ENCODE assay signal across 9 mouse cellular contexts in the genomic region with DNA sequence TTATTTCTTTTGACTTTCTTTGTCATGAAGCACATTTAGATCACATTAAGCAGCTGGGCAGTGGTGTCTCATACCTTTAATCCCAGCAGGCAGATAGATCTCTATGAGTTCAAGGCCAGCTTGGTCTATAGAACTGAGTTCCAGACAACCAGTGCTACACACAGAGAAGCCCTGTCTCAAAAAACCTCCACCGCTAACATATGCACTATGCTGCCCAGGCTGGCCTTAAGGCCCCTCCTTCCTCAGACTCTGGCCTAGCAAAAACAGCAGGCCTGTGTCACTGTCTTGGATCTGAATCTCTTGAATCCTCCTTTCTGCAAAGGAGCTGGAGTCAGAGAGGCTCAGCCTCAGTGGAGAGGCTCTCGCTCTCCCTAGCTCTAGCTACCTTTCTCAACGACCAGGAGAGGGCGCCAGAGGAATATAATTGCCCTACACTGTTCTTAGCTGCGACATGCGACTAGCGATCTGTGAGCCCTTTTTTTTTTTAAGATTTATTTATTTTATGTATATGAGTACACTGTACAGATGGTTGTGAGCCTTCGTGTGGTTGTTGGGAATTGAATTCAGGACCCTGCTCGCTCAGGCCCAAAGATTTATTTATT. TPM values are rescaled to one million over a fixed set of nuclear protein-coding genes. Genes with fewer than 3 reads are reported as not detected.
A peak's percentile ranks its signal among the peaks of the same experiment; 100 is the strongest.
DNase-seq lines count a peak whose midpoint lies in the region; ATAC-seq and TF ChIP-seq lines count a peak whose summit lies in the region.
"Had no signal": no experiment of that assay in that cellular context is flagged by ENCODE, and none has a peak within 500 bp of the region (broad histone marks: within the 10 kb centered on the region; RNA-seq: fewer than 3 reads in every experiment).

No protein-coding gene starts in this region.

- no peak overlapping the region for H3K4me2 ChIP-seq in heart, embryonic 16.5 days (ENCODE audit: low read depth, low read length)
- no peak overlapping the region for H3K4me2 ChIP-seq in liver, postnatal 0 days (ENCODE audit: low read depth, low read length)
- no peak overlapping the region for H3K4me2 ChIP-seq in neural tube, embryonic 15.5 days

- ATAC-seq in CD4-positive, CD25-positive, alpha-beta regulatory T cell, adult 4 months: peak; percentile 66
- ATAC-seq in heart, embryonic 16.5 days (replicated peaks; ENCODE audit: extremely low read depth, insufficient read depth, low FRiP score): peak; percentile 65
- ATAC-seq in liver, postnatal 0 days: peak; percentile 75
- peak; percentile 84 for ATAC-seq in neural tube, embryonic 15.5 days (ENCODE audit: low FRiP score)

- TF ChIP-seq CTCF in liver, postnatal 0 days (IDR thresholded peaks at IDR 0.05; ENCODE audit: low read depth): peak; percentile 91
- peak; percentile 45; the same call in 1 of the 2 replicates for TF ChIP-seq CTCF in thymus, adult 2 months (IDR thresholded peaks at IDR 0.05; ENCODE audit: borderline replicate concordance, control insufficient read depth, extremely low read depth, insufficient read depth, low read length, poor library complexity)

- H3K4me3 ChIP-seq in heart, embryonic 16.5 days (ENCODE audit: low read length): no peak overlapping the region
- no peak overlapping the region for H3K4me3 ChIP-seq in liver, postnatal 0 days (ENCODE audit: low read depth, low read length)
- H3K4me3 ChIP-seq in neural tube, embryonic 15.5 days (replicated peaks): no peak overlapping the region
- no peak overlapping the region for H3K4me3 ChIP-seq in thymus, adult 2 months (ENCODE audit: control insufficient read depth, insufficient read depth, low read length)

- no peak for TF ChIP-seq EP300 in liver, postnatal 0 days (IDR thresholded peaks at IDR 0.05; ENCODE audit: low read depth)

- no peak overlapping the region for H3K27ac ChIP-seq in heart, embryonic 16.5 days (ENCODE audit: low read length)
- no peak overlapping the region for H3K27ac ChIP-seq in liver, postnatal 0 days (ENCODE audit: low read depth)
- no peak overlapping the region for H3K27ac ChIP-seq in neural tube, embryonic 15.5 days (replicated peaks)
- no peak overlapping the region for H3K27ac ChIP-seq in thymus, adult 2 months (ENCODE audit: control insufficient read depth, insufficient read depth, low read length)

- H3K27me3 ChIP-seq in heart, embryonic 16.5 days (ENCODE audit: control insufficient read depth, insufficient read depth, low read length): no peaks in the 10 kb centered on the region
- no peaks in the 10 kb centered on the region for H3K27me3 ChIP-seq in liver, postnatal 0 days (ENCODE audit: insufficient read depth, low read length)
- H3K27me3 ChIP-seq in neural tube, embryonic 15.5 days (replicated peaks): peaks cover 3% of the 10 kb centered on the region; the same call in 1 of the 2 replicates
- H3K27me3 ChIP-seq in thymus, adult 2 months (ENCODE audit: control insufficient read depth, insufficient read depth, low read length): no peaks in the 10 kb centered on the region

- 10% methylated on average over 9 of the region's 9 CpGs for WGBS in heart, embryonic 16.5 days
- WGBS in liver, postnatal 0 days (ENCODE audit: insufficient replicate concordance): 6% methylated on average over 9 of the region's 9 CpGs
- 8% methylated on average over 9 of the region's 9 CpGs for whole genome bisulfite sequencing in neural tube, embryonic 15.5 days
- WGBS in thymus, adult 2 months: 10% methylated on average over 9 of the region's 9 CpGs

- no peak overlapping the region for H3K9ac ChIP-seq in heart, embryonic 16.5 days (ENCODE audit: low read length)
- H3K9ac ChIP-seq in liver, postnatal 0 days (replicated peaks): no peak overlapping the region
- no peak overlapping the region for H3K9ac ChIP-seq in neural tube, embryonic 15.5 days (replicated peaks)

- no peaks in the 10 kb centered on the region for H3K9me3 ChIP-seq in heart, embryonic 16.5 days (replicated peaks; ENCODE audit: control insufficient read depth, low read length)
- no peaks in the 10 kb centered on the region for H3K9me3 ChIP-seq in liver, postnatal 0 days (ENCODE audit: low read length)
- no peaks in the 10 kb centered on the region for H3K9me3 ChIP-seq in neural tube, embryonic 15.5 days (replicated peaks)

- peak; percentile 75 for DNase-seq in adrenal gland, adult 2 months
- peak; percentile 71 for DNase-seq in embryo, embryonic 9.5 days (ENCODE audit: extremely low spot score)
- DNase-seq in kidney, postnatal 25 days: peak; percentile 87 to 92
- DNase-seq in liver, postnatal 0 days: peak; percentile 89
- DNase-seq in thymus, adult 2 months: peak; percentile 82

- TF ChIP-seq POLR2A in thymus, adult 2 months (IDR thresholded peaks at IDR 0.05; ENCODE audit: control insufficient read depth, extremely low read depth, insufficient read depth, low read length, poor library complexity): no peak

- no peaks in the 10 kb centered on the region for H3K4me1 ChIP-seq in heart, embryonic 16.5 days (ENCODE audit: control insufficient read depth, insufficient read depth, low read length)
- H3K4me1 ChIP-seq in liver, postnatal 0 days (ENCODE audit: insufficient read depth): 0 out of 2 replicates have a peak, but pooled peaks cover 6% of the 10 kb centered on the region
- H3K4me1 ChIP-seq in neural tube, embryonic 15.5 days: no peaks in the 10 kb centered on the region
- H3K4me1 ChIP-seq in thymus, adult 2 months (replicated peaks; ENCODE audit: control insufficient read depth, insufficient read depth, low read length): peaks cover 16% of the 10 kb centered on the region

- no peaks in the 10 kb centered on the region for H3K36me3 ChIP-seq in heart, embryonic 16.5 days (ENCODE audit: control insufficient read depth, insufficient read depth)
- no peaks in the 10 kb centered on the region for H3K36me3 ChIP-seq in liver, postnatal 0 days (replicated peaks; ENCODE audit: insufficient read depth, low read length)
- H3K36me3 ChIP-seq in neural tube, embryonic 15.5 days: no peaks in the 10 kb centered on the region
- no peaks in the 10 kb centered on the region for H3K36me3 ChIP-seq in thymus, adult 2 months (ENCODE audit: control insufficient read depth, insufficient read depth, low read length)

RNA-seq across cellular contexts. Expression of a gene that starts 13.7 kb away (rescaled TPM):
- polyA plus RNA-seq in CD4-positive, CD25-positive, alpha-beta regulatory T cell, adult 4 months (2017; shearing (Covaris generic)): not detected
- total RNA-seq in adrenal gland, adult 2 months (2021): not detected
- polyA plus RNA-seq in adrenal gland, adult 2 months (2012; rRNA removed): not detected in 2 replicates
- not detected in 2 replicates for polyA plus RNA-seq in heart, embryonic 16.5 days (2015; fragmentation: Nextera tagmentation; extraction: Ambion mirVana)
- polyA plus RNA-seq in liver, postnatal 0 days (2015; fragmentation: Nextera tagmentation; extraction: Ambion mirVana): not detected in 2 replicates
- not detected in 2 replicates for polyA plus RNA-seq in neural tube, embryonic 15.5 days (2015; fragmentation: Nextera tagmentation; extraction: Ambion mirVana)
- not detected in 2 replicates for polyA plus RNA-seq in thymus, adult 2 months (2012; rRNA removed)
- total RNA-seq: gastrocnemius, postnatal 4 days had no signal

RNA-seq across cellular contexts. Expression of a gene that starts 18.3 kb away (rescaled TPM):
- not detected for polyA plus RNA-seq in CD4-positive, CD25-positive, alpha-beta regulatory T cell, adult 4 months (2017; shearing (Covaris generic))
- under 1 TPM; 0.72 to 0.86 TPM for total RNA-seq in adrenal gland, adult 2 months (2021)
- polyA plus RNA-seq in adrenal gland, adult 2 months (2012; rRNA removed): 0.86 and 2.0 TPM in 2 replicates
- 0.39 and 0.84 TPM in 2 replicates for polyA plus RNA-seq in heart, embryonic 16.5 days (2015; fragmentation: Nextera tagmentation; extraction: Ambion mirVana)
- 0.13 TPM in 1 of 2 replicates, not detected in the other for polyA plus RNA-seq in liver, postnatal 0 days (2015; fragmentation: Nextera tagmentation; extraction: Ambion mirVana)
- polyA plus RNA-seq in neural tube, embryonic 15.5 days (2015; fragmentation: Nextera tagmentation; extraction: Ambion mirVana): 0.50 and 1.5 TPM in 2 replicates
- polyA plus RNA-seq in thymus, adult 2 months (2012; rRNA removed): 1.5 and 1.7 TPM in 2 replicates

RNA-seq across cellular contexts. Expression of a gene that starts 21.5 kb away (rescaled TPM):
- polyA plus RNA-seq in CD4-positive, CD25-positive, alpha-beta regulatory T cell, adult 4 months (2017; shearing (Covaris generic)): 10 to 100 TPM; 15.2 to 21.1 TPM
- total RNA-seq in adrenal gland, adult 2 months (2021): 10 to 100 TPM; 38.9 to 39.5 TPM
- polyA plus RNA-seq in adrenal gland, adult 2 months (2012; rRNA removed): 90.9 and 92.5 TPM in 2 replicates
- polyA plus RNA-seq in heart, embryonic 16.5 days (2015; fragmentation: Nextera tagmentation; extraction: Ambion mirVana): 18.9 and 19.1 TPM in 2 replicates
- 15.5 and 17.3 TPM in 2 replicates for polyA plus RNA-seq in liver, postnatal 0 days (2015; fragmentation: Nextera tagmentation; extraction: Ambion mirVana)
- 23.0 and 25.7 TPM in 2 replicates for polyA plus RNA-seq in neural tube, embryonic 15.5 days (2015; fragmentation: Nextera tagmentation; extraction: Ambion mirVana)
- polyA plus RNA-seq in thymus, adult 2 months (2012; rRNA removed): 87.4 and 88.1 TPM in 2 replicates

RNA-seq across cellular contexts. Expression of a gene that starts 24.0 kb away (rescaled TPM):
- 1,000 to 10,000 TPM; 2,369 to 2,427 TPM for polyA plus RNA-seq in CD4-positive, CD25-positive, alpha-beta regulatory T cell, adult 4 months (2017; shearing (Covaris generic))
- total RNA-seq in adrenal gland, adult 2 months (2021): 1,000 to 10,000 TPM in 1 of 2 experiments, 100 to 1,000 TPM in 1; 972 to 1,050 TPM
- polyA plus RNA-seq in adrenal gland, adult 2 months (2012; rRNA removed): 1,143 and 1,258 TPM in 2 replicates
- polyA plus RNA-seq in heart, embryonic 16.5 days (2015; fragmentation: Nextera tagmentation; extraction: Ambion mirVana): 520 and 591 TPM in 2 replicates
- polyA plus RNA-seq in liver, postnatal 0 days (2015; fragmentation: Nextera tagmentation; extraction: Ambion mirVana): 494 and 510 TPM in 2 replicates
- 573 and 682 TPM in 2 replicates for polyA plus RNA-seq in neural tube, embryonic 15.5 days (2015; fragmentation: Nextera tagmentation; extraction: Ambion mirVana)
- 2,384 and 2,707 TPM in 2 replicates for polyA plus RNA-seq in thymus, adult 2 months (2012; rRNA removed)

RNA-seq across cellular contexts. Expression of a gene that starts 34.4 kb away (rescaled TPM):
- 1 to 10 TPM; 7.4 to 8.8 TPM for polyA plus RNA-seq in CD4-positive, CD25-positive, alpha-beta regulatory T cell, adult 4 months (2017; shearing (Covaris generic))
- 100 to 1,000 TPM in 1 of 2 experiments, 10 to 100 TPM in 1; 54.3 to 225 TPM for total RNA-seq in adrenal gland, adult 2 months (2021)
- polyA plus RNA-seq in adrenal gland, adult 2 months (2012; rRNA removed): 569 and 796 TPM in 2 replicates
- polyA plus RNA-seq in heart, embryonic 16.5 days (2015; fragmentation: Nextera tagmentation; extraction: Ambion mirVana): 3.0 and 3.6 TPM in 2 replicates
- polyA plus RNA-seq in liver, postnatal 0 days (2015; fragmentation: Nextera tagmentation; extraction: Ambion mirVana): 3.6 and 5.2 TPM in 2 replicates
- polyA plus RNA-seq in neural tube, embryonic 15.5 days (2015; fragmentation: Nextera tagmentation; extraction: Ambion mirVana): 3.3 and 3.9 TPM in 2 replicates
- polyA plus RNA-seq in thymus, adult 2 months (2012; rRNA removed): 28.2 and 31.3 TPM in 2 replicates
